ENCODE assay signal across 7 mouse cellular contexts in the genomic region with DNA sequence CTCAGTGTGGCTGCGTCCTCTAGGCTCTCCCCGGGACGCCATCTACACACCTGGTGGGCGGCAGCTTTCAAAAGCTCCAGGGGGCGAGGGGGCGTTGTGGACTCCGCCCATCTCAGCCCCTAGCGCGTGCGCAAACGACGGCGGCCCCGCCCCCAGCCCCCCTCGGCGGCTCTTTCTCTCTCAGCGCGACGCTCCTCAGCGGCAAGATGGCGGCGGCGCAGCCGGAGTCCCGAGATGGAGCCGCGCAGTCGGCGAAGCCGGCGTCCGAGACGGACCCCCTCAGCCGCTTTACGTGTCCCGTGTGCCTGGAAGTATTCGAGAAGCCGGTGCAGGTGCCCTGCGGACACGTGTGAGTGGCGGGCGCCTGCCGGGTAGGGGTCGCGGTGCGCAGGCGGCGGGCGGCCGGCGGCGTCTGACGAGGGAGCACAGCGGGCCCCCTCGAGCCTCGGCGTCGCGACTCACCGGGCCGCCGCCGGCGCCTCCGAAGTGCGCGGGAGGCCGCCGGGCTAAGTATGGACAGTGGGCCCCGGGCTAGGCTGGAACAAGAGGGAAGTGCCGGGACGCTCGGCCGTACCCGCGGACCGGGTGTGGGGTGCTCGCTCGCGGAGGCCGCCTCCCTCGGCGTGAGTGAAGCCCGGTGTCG. TPM values are rescaled to one million over a fixed set of nuclear protein-coding genes. Genes with fewer than 3 reads are reported as not detected.
DNase-seq lines count a peak whose midpoint lies in the region; ATAC-seq lines count a peak whose summit lies in the region.

No protein-coding gene starts in this region.

- under 1% methylated on average over 85 of the region's 85 CpGs for WGBS in intestine, embryonic 15.5 days
- under 1% methylated on average over 78 of the region's 85 CpGs for WGBS in limb, embryonic 12.5 days
- under 1% methylated on average over 81 of the region's 85 CpGs for WGBS in midbrain, embryonic 14.5 days

- peak overlapping the region; percentile 84 for H3K27ac ChIP-seq in intestine, embryonic 15.5 days
- H3K27ac ChIP-seq in limb, embryonic 12.5 days, result peak overlapping the region; percentile 68
- peak overlapping the region; percentile 90 for H3K27ac ChIP-seq in midbrain, embryonic 14.5 days (replicated peaks; ENCODE audit: low read depth, low read length)

- H3K27me3 ChIP-seq in intestine, embryonic 15.5 days (replicated peaks), result no peaks in the 10 kb centered on the region
- no peaks in the 10 kb centered on the region for H3K27me3 ChIP-seq in limb, embryonic 12.5 days
- no peaks in the 10 kb centered on the region for H3K27me3 ChIP-seq in midbrain, embryonic 14.5 days (ENCODE audit: control insufficient read depth, insufficient read depth, low read length)

- DNase-seq in adrenal gland, postnatal 10 days, result peak; percentile 95
- DNase-seq in embryo, embryonic 11 days, result peak; percentile 93
- DNase-seq in gastrocnemius, postnatal 36 days, result peak; percentile 79 to 81
- peak; percentile 95 for DNase-seq in midbrain, embryonic 14.5 days
- DNase-seq in spleen, adult 18-20 months, result peak; percentile 82 to 91

- peak overlapping the region; percentile 98 for H3K4me3 ChIP-seq in intestine, embryonic 15.5 days (replicated peaks)
- H3K4me3 ChIP-seq in limb, embryonic 12.5 days (replicated peaks), result peak overlapping the region; percentile 97
- peak overlapping the region; percentile 98 for H3K4me3 ChIP-seq in midbrain, embryonic 14.5 days (replicated peaks; ENCODE audit: low read depth, low read length)

- peak; percentile 90 for ATAC-seq in intestine, embryonic 15.5 days
- ATAC-seq in limb, embryonic 12.5 days (ENCODE audit: insufficient number of reproducible peaks, insufficient read depth, low FRiP score, low TSS enrichment, low read depth), result peak; percentile 81
- ATAC-seq in midbrain, embryonic 14.5 days (ENCODE audit: low FRiP score, low TSS enrichment), result peak; percentile 91

- peak overlapping the region; percentile 93 for H3K9ac ChIP-seq in intestine, embryonic 15.5 days
- H3K9ac ChIP-seq in limb, embryonic 12.5 days (replicated peaks), result peak overlapping the region; percentile 90
- H3K9ac ChIP-seq in midbrain, embryonic 14.5 days (replicated peaks; ENCODE audit: low read length), result peak overlapping the region; percentile 93

- peak overlapping the region; percentile 90 for H3K4me2 ChIP-seq in intestine, embryonic 15.5 days (replicated peaks)
- H3K4me2 ChIP-seq in limb, embryonic 12.5 days, result peak overlapping the region; percentile 88
- H3K4me2 ChIP-seq in midbrain, embryonic 14.5 days (ENCODE audit: low read length), result peak overlapping the region; percentile 91

- peaks cover 35% of the 10 kb centered on the region for H3K4me1 ChIP-seq in intestine, embryonic 15.5 days (replicated peaks)
- peaks cover 30% of the 10 kb centered on the region for H3K4me1 ChIP-seq in limb, embryonic 12.5 days (replicated peaks)
- peaks cover 29% of the 10 kb centered on the region for H3K4me1 ChIP-seq in midbrain, embryonic 14.5 days (ENCODE audit: control insufficient read depth, insufficient read depth, low read length)

- H3K9me3 ChIP-seq in intestine, embryonic 15.5 days, result no peaks in the 10 kb centered on the region
- no peaks in the 10 kb centered on the region for H3K9me3 ChIP-seq in limb, embryonic 12.5 days
- H3K9me3 ChIP-seq in midbrain, embryonic 14.5 days (ENCODE audit: control insufficient read depth, low read length), result no peaks in the 10 kb centered on the region

- H3K36me3 ChIP-seq in intestine, embryonic 15.5 days, result peaks cover 13% of the 10 kb centered on the region; the same call in 1 of the 2 replicates
- peaks cover 23% of the 10 kb centered on the region for H3K36me3 ChIP-seq in limb, embryonic 12.5 days
- peaks cover 18% of the 10 kb centered on the region for H3K36me3 ChIP-seq in midbrain, embryonic 14.5 days (ENCODE audit: control insufficient read depth, insufficient read depth, low read length)

- intact Hi-C loops in gastrocnemius, postnatal 36 days (cut with DNase I), result no loop called here

RNA-seq across cellular contexts. Expression of a gene that starts 10.7 kb away (rescaled TPM):
- total RNA-seq in adrenal gland, postnatal 10 days (2021), result 10 to 100 TPM; 26.5 to 28.9 TPM
- 10 to 100 TPM; 16.6 to 17.5 TPM for total RNA-seq in gastrocnemius, postnatal 36 days (2021)
- polyA plus RNA-seq in intestine, embryonic 15.5 days (2015; fragmentation: Nextera tagmentation; extraction: Ambion mirVana), result 12.7 and 13.8 TPM in 2 replicates
- 14.9 and 15.1 TPM in 2 replicates for polyA plus RNA-seq in limb, embryonic 12.5 days (2016; fragmentation: Nextera tagmentation; extraction: Ambion mirVana)
- polyA plus RNA-seq in midbrain, embryonic 14.5 days (2014; fragmentation: Nextera tagmentation; extraction: Ambion mirVana), result 27.4 and 29.9 TPM in 2 replicates

RNA-seq across cellular contexts. Expression of a gene that starts 10.9 kb away (rescaled TPM):
- 10 to 100 TPM; 51.0 to 55.9 TPM for total RNA-seq in adrenal gland, postnatal 10 days (2021)
- total RNA-seq in gastrocnemius, postnatal 36 days (2021), result 10 to 100 TPM; 31.8 to 32.2 TPM
- 65.3 and 73.3 TPM in 2 replicates for polyA plus RNA-seq in intestine, embryonic 15.5 days (2015; fragmentation: Nextera tagmentation; extraction: Ambion mirVana)
- polyA plus RNA-seq in limb, embryonic 12.5 days (2016; fragmentation: Nextera tagmentation; extraction: Ambion mirVana), result 99.2 and 101 TPM in 2 replicates
- polyA plus RNA-seq in midbrain, embryonic 14.5 days (2014; fragmentation: Nextera tagmentation; extraction: Ambion mirVana), result 127 and 146 TPM in 2 replicates

RNA-seq across cellular contexts. Expression of a gene that starts 34.6 kb away (rescaled TPM):
- 1 to 10 TPM; 6.2 to 8.5 TPM for total RNA-seq in adrenal gland, postnatal 10 days (2021)
- under 1 TPM; 0.61 to 0.86 TPM for total RNA-seq in gastrocnemius, postnatal 36 days (2021)
- polyA plus RNA-seq in intestine, embryonic 15.5 days (2015; fragmentation: Nextera tagmentation; extraction: Ambion mirVana), result 14.3 and 16.1 TPM in 2 replicates
- polyA plus RNA-seq in limb, embryonic 12.5 days (2016; fragmentation: Nextera tagmentation; extraction: Ambion mirVana), result 69.0 and 82.0 TPM in 2 replicates
- 0.53 and 4.4 TPM in 2 replicates for polyA plus RNA-seq in midbrain, embryonic 14.5 days (2014; fragmentation: Nextera tagmentation; extraction: Ambion mirVana)

Comparison
In these comparisons a context has a peak if more than half of its experiments do, and no peak if none do; other contexts are left out.
1. Peak in every context shown above with its lines: DNase-seq, ATAC-seq, H3K4me3 ChIP-seq and H3K27ac ChIP-seq.